Comparison of ENCODE assay signal across 8 mouse cellular contexts in genomic region chr1:191224302-191224980, GRCm38 (mm10). TPM values are rescaled to one million over a fixed set of nuclear protein-coding genes. Genes with fewer than 3 reads are reported as not detected.
DNase-seq lines count a peak whose midpoint lies in the region; ATAC-seq and TF ChIP-seq lines count a peak whose summit lies in the region.

No protein-coding gene starts in this region.

- H3K27ac ChIP-seq in heart, embryonic 13.5 days (replicated peaks) = peak overlapping the region; percentile 83
- H3K27ac ChIP-seq in liver, embryonic 12.5 days = peak overlapping the region; percentile 75
- H3K27ac ChIP-seq in stomach, embryonic 15.5 days = peak overlapping the region; percentile 83

- TF ChIP-seq POLR2A in brain, embryonic 14.5 days (IDR thresholded peaks at IDR 0.05; ENCODE audit: borderline replicate concordance, extremely low read depth, insufficient read depth, insufficient read length, poor library complexity, severe bottlenecking) = peak; percentile 54; the same call in 1 of the 2 replicates

- peak overlapping the region; percentile 90 for H3K9ac ChIP-seq in heart, embryonic 13.5 days
- H3K9ac ChIP-seq in liver, embryonic 12.5 days = peak overlapping the region; percentile 80
- H3K9ac ChIP-seq in stomach, embryonic 15.5 days = peak overlapping the region; percentile 67

- ATAC-seq in heart, embryonic 13.5 days (ENCODE audit: extremely low read depth, insufficient number of reproducible peaks, low FRiP score, low TSS enrichment) = peak; percentile 77
- ATAC-seq in liver, embryonic 12.5 days = peak; percentile 82
- peak; percentile 81 for ATAC-seq in stomach, embryonic 15.5 days (ENCODE audit: insufficient read depth, low FRiP score, low read depth)

- no peaks in the 10 kb centered on the region for H3K36me3 ChIP-seq in C2C12 (ENCODE audit: control insufficient read depth, insufficient read depth)
- no peaks in the 10 kb centered on the region for H3K36me3 ChIP-seq in erythroblast, embryonic 14.5 days (ENCODE audit: control insufficient read depth)
- no peaks in the 10 kb centered on the region for H3K36me3 ChIP-seq in heart, embryonic 13.5 days
- H3K36me3 ChIP-seq in liver, embryonic 12.5 days = no peaks in the 10 kb centered on the region
- H3K36me3 ChIP-seq in stomach, embryonic 15.5 days = no peaks in the 10 kb centered on the region

- H3K4me2 ChIP-seq in heart, embryonic 13.5 days = peak overlapping the region; percentile 97
- H3K4me2 ChIP-seq in liver, embryonic 12.5 days = peak overlapping the region; percentile 99
- peak overlapping the region; percentile 90 for H3K4me2 ChIP-seq in stomach, embryonic 15.5 days

- peaks cover 27% of the 10 kb centered on the region for H3K79me2 ChIP-seq in C2C12 (ENCODE audit: control insufficient read depth, insufficient read depth)

- no peaks in the 10 kb centered on the region for H3K27me3 ChIP-seq in C2C12 (ENCODE audit: control insufficient read depth, insufficient read depth, insufficient read length)
- H3K27me3 ChIP-seq in erythroblast, embryonic 14.5 days (ENCODE audit: control insufficient read depth) = peaks cover 18% of the 10 kb centered on the region
- H3K27me3 ChIP-seq in heart, embryonic 13.5 days (replicated peaks) = no peaks in the 10 kb centered on the region
- peaks cover 20% of the 10 kb centered on the region for H3K27me3 ChIP-seq in liver, embryonic 12.5 days (replicated peaks)
- no peaks in the 10 kb centered on the region for H3K27me3 ChIP-seq in stomach, embryonic 15.5 days (replicated peaks)

- H3K9me3 ChIP-seq in erythroblast, embryonic 14.5 days (ENCODE audit: control insufficient read depth, low read length) = no peaks in the 10 kb centered on the region
- H3K9me3 ChIP-seq in heart, embryonic 13.5 days = no peaks in the 10 kb centered on the region
- H3K9me3 ChIP-seq in liver, embryonic 12.5 days (replicated peaks) = no peaks in the 10 kb centered on the region
- H3K9me3 ChIP-seq in stomach, embryonic 15.5 days = no peaks in the 10 kb centered on the region

- H3K79me3 ChIP-seq in C2C12 (ENCODE audit: low read depth) = peaks cover 4% of the 10 kb centered on the region

- DNase-seq in brain, embryonic 14.5 days (ENCODE audit: low read depth) = peak; percentile 97
- DNase-seq in kidney, postnatal 10 days = peak; percentile 97
- DNase-seq in natural killer cell, adult 2 months (ENCODE audit: low spot score in 2 of 2) = peak; percentile 90 to 94

- under 1% methylated on average over 57 of the region's 57 CpGs for WGBS in heart, embryonic 13.5 days
- WGBS in liver, embryonic 12.5 days (ENCODE audit: insufficient replicate concordance) = under 1% methylated on average over 57 of the region's 57 CpGs
- under 1% methylated on average over 57 of the region's 57 CpGs for WGBS in stomach, embryonic 15.5 days

- peak overlapping the region; percentile 98 for H3K4me3 ChIP-seq in C2C12 (ENCODE audit: insufficient read depth, poor library complexity, severe bottlenecking)
- peak overlapping the region; percentile 81 for H3K4me3 ChIP-seq in erythroblast, embryonic 14.5 days (replicated peaks)
- H3K4me3 ChIP-seq in heart, embryonic 13.5 days = peak overlapping the region; percentile 74
- H3K4me3 ChIP-seq in liver, embryonic 12.5 days = peak overlapping the region; percentile 74
- H3K4me3 ChIP-seq in stomach, embryonic 15.5 days (replicated peaks) = peak overlapping the region; percentile 70

- peaks cover 19% of the 10 kb centered on the region for H3K4me1 ChIP-seq in erythroblast, embryonic 14.5 days (ENCODE audit: control insufficient read depth)
- H3K4me1 ChIP-seq in heart, embryonic 13.5 days = peaks cover 15% of the 10 kb centered on the region
- peaks cover 19% of the 10 kb centered on the region for H3K4me1 ChIP-seq in liver, embryonic 12.5 days
- H3K4me1 ChIP-seq in stomach, embryonic 15.5 days = peaks cover 9% of the 10 kb centered on the region

- no peak for TF ChIP-seq CTCF in C2C12 (IDR thresholded peaks at IDR 0.05; ENCODE audit: control insufficient read depth, insufficient read depth, insufficient read length)
- no peak for TF ChIP-seq CTCF in brain, embryonic 14.5 days (IDR thresholded peaks at IDR 0.05; ENCODE audit: borderline replicate concordance, extremely low read depth, insufficient read depth, insufficient read length)

- H3ac ChIP-seq in C2C12 (ENCODE audit: control insufficient read depth, insufficient read length, low read depth) = peak overlapping the region; percentile 84

TF ChIP-seq in C2C12, 6 proteins besides CTCF, POLR2A, EP300 and RAD21:
- TF ChIP-seq MYOG (IDR thresholded peaks at IDR 0.05; ENCODE audit: control insufficient read depth, extremely low read depth, insufficient read length) (no peak), CEBPB (IDR thresholded peaks at IDR 0.05; ENCODE audit: low read depth) (no peak), MAX (IDR thresholded peaks at IDR 0.05) (peak; percentile 51), FOSL1 (IDR thresholded peaks at IDR 0.05; ENCODE audit: insufficient read depth, low read length, poor library complexity, severe bottlenecking) (peak; percentile 24), MYOD1 (IDR thresholded peaks at IDR 0.05; ENCODE audit: control insufficient read depth, insufficient read length, low read depth) (no peak), USF1 (IDR thresholded peaks at IDR 0.05; ENCODE audit: low read depth) (peak; percentile 75)
TF ChIP-seq in C2C12: peak in this region for 3.

RNA-seq across cellular contexts. Expression of gene Atf3, which starts 6.6 kb away (rescaled TPM):
- 1.4 TPM for polyA plus RNA-seq in C2C12 (2012; fragmentation: generic; extraction: Trizol)
- 1.0 and 1.5 TPM in 2 replicates for polyA plus RNA-seq in brain, embryonic 14.5 days (2012; rRNA removed)
- polyA plus RNA-seq in erythroblast, embryonic 14.5 days (2012) = 0.16 and 0.27 TPM in 2 replicates
- 14.0 and 15.2 TPM in 2 replicates for polyA plus RNA-seq in heart, embryonic 13.5 days (2015; fragmentation: Nextera tagmentation; extraction: Ambion mirVana)
- 2.3 and 2.4 TPM in 2 replicates for polyA plus RNA-seq in liver, embryonic 12.5 days (2016; fragmentation: Nextera tagmentation; extraction: Ambion mirVana)
- 4.2 and 4.4 TPM in 2 replicates for polyA plus RNA-seq in stomach, embryonic 15.5 days (2015; fragmentation: Nextera tagmentation; extraction: Ambion mirVana)

RNA-seq across cellular contexts. Expression of gene Fam71a, which starts 59.8 kb away (rescaled TPM):
- polyA plus RNA-seq in C2C12 (2012; fragmentation: generic; extraction: Trizol) = not detected
- polyA plus RNA-seq in brain, embryonic 14.5 days (2012; rRNA removed) = not detected in 2 replicates
- not detected in 2 replicates for polyA plus RNA-seq in erythroblast, embryonic 14.5 days (2012)
- polyA plus RNA-seq in heart, embryonic 13.5 days (2015; fragmentation: Nextera tagmentation; extraction: Ambion mirVana) = not detected in 2 replicates
- not detected in 2 replicates for polyA plus RNA-seq in liver, embryonic 12.5 days (2016; fragmentation: Nextera tagmentation; extraction: Ambion mirVana)
- not detected in 2 replicates for polyA plus RNA-seq in stomach, embryonic 15.5 days (2015; fragmentation: Nextera tagmentation; extraction: Ambion mirVana)

Comparison
In these comparisons a context has a peak if more than half of its experiments do, and no peak if none do; other contexts are left out.
1. Peak in every context shown above with its lines: DNase-seq, ATAC-seq, H3K4me3 ChIP-seq and H3K27ac ChIP-seq.